Mouse (Mus musculus) thymus, postnatal 36 days (tissue): ENCODE measurements around the gene Gm9745.
"Not testable (repeated sequence)": the region's sequence is repeated elsewhere in the genome, so short reads cannot be mapped to it uniquely, and the experiment has no call there.

Experiments
- DNase-seq, 2 experiments: peaks; one replicate each; pipeline ENCODE4 v3.0.0; 2022; ENCODE audit warnings: mixed read lengths in 2 of 2

The Gm9745 gene

DNA sequence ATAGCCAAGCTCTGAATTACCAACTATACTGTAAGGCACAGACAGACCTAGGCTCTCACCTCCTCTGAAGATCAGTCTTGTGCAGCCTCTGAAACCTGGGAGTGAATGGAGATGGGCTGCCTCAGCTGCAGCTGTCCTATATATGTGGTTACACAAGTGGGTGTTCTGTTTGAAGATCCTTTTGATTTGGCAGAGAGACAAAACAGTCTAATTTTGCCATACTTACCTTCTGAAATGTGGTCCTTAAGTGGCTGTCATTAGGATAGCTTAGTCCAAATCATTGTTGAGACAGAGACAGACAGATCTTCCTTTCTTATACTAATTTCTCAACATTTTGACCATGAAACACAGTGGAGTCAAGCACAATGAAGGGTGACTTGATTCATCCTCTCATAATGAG, at the start of gene Gm9745:
Gene Gm9745 (minus strand): TSS at position 101 of the 400 bp plus-strand sequence.
- DNase-seq: not testable (repeated sequence)

GRCm38 (mm10) chr13:8997221-8997620, 49.2 kb upstream of the Gm9745 start:
- not testable (repeated sequence) for DNase-seq

- DNase-seq: peak; percentile 93 to 96
Measured at GRCm38 (mm10) chr13:8995990-8996786, 48.2 kb upstream of the Gm9745 start, which contains the start of gene Gtpbp4. Gene Gtpbp4, minus strand, starts transcription at chr13:8996083.

- no peak for DNase-seq
Measured at GRCm38 (mm10) chr13:8995159-8995989, 47.3 kb upstream of the Gm9745 start.

GRCm38 (mm10) chr13:8992231-8992630, 44.2 kb upstream of the Gm9745 start:
- DNase-seq: no peak

DNA sequence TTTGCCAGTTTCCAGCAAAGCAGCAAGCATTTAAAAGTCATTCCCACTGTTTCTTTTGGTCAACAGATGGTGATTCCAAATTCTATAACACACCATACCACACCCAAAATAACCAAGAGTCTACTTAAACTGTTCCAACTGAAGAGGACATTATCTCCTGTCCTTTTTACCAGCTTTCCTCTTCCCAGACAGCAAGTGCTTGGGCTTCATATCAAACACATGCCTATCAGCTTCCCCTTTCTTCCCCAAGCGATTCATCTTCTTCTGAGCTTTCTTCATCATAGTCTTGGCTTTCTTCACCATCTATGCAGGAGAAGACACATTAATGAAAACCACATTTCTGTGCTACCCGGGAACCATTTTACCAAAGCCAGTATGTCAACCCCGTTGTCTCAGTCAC, 24.9 kb upstream of the Gm9745 start:
- no peak for DNase-seq

DNA sequence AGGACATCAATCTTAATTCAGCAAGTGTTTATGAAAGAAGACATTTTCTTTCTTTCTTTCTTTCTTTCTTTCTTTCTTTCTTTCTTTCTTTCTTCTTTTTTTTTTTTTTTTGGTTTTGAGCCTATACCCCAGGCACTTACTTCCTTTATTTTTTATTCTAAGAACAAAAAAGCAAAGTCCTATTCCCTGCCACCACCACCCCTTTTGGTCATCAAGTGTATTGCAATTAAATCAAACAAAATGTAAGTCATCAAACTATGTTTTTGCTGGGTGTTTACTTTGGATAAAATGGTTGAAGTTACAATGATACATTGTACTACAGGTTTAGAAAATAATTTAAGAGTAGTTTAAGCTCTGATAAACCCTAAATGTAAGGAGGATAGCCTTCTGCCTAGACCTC, 24.3 kb upstream of the Gm9745 start:
- no peak for DNase-seq

GRCm38 (mm10) chr13:8967742-8968141, 19.7 kb upstream of the Gm9745 start:
- no peak for DNase-seq

- DNase-seq: no peak
Measured at GRCm38 (mm10) chr13:8965224-8965623, 17.2 kb upstream of the Gm9745 start.

- DNase-seq: not testable (repeated sequence)
Measured at GRCm38 (mm10) chr13:8962266-8962665, 14.2 kb upstream of the Gm9745 start.

GRCm38 (mm10) chr13:8961128-8961888, 13.3 kb upstream of the Gm9745 start:
- DNase-seq: not testable (repeated sequence)

- not testable (repeated sequence) for DNase-seq
Measured at GRCm38 (mm10) chr13:8959554-8959953, 11.5 kb upstream of the Gm9745 start.

DNA sequence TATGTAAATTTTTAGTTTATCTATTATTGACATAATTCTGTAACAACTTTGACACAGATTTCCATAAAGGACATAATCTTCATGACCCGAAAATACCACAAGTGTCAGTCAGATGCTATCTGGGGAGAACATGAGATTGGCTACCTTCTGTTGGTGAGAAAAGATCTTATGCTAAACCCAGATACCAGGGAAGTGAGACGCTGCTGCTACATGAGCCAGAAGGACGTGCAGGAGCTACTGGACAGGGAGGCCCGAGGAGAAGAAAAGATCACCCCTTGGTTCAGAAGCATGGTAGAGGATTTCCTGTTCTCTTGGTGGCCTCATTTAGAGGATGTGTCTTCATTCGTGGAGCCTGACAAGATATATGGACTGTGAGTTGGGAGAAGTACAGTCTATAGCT, 11.0 kb upstream of the Gm9745 start:
- DNase-seq: not testable (repeated sequence)

- not testable (repeated sequence) for DNase-seq
Measured at GRCm38 (mm10) chr13:8956873-8957272, 8.8 kb upstream of the Gm9745 start.

DNA sequence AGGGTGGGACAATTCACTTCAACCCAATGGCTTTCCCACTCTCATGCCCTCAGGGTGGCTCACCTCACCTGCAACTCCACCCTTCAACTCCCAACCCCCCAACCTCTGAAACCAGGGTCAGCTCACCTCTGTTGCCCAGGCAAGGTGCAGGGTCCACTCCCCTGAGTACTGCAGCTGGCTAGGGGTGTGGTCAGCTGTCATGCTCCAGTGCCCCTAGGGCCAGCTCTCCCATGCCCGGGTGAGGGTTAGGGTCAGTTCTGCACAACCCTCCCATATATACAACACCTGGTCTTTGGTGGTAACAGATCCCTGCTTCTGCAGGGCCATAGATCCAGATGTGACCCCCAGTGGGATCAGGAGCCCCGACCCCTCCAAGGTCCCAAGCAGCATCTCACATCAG, 7.1 kb upstream of the Gm9745 start:
- DNase-seq: not testable (repeated sequence)

GRCm38 (mm10) chr13:8952563-8952962, 4.5 kb upstream of the Gm9745 start, which contains the start of gene Idi2:
Gene Idi2, plus strand, starts transcription at chr13:8952863.
- not testable (repeated sequence) for DNase-seq

DNA sequence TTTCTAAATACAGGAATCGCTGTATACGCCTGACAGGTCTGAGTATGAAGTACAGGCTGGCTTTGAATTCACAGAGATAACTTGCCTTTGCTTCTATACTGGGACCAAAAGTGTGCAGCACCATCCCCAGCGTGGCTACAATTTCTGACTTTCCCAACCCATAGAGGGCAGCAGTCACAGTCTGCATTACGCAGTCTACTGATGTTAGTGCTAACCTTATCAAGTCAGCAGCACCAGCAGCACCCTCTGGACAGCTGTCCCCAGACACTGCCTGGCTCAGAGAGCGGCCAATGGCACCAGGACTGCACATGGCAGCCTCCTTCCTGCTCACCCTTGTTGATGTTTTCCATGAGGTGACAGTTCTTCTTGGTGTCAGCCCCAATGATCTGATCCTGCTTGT, 4.2 kb downstream of the Gm9745 start:
- DNase-seq: not testable (repeated sequence)

DNA sequence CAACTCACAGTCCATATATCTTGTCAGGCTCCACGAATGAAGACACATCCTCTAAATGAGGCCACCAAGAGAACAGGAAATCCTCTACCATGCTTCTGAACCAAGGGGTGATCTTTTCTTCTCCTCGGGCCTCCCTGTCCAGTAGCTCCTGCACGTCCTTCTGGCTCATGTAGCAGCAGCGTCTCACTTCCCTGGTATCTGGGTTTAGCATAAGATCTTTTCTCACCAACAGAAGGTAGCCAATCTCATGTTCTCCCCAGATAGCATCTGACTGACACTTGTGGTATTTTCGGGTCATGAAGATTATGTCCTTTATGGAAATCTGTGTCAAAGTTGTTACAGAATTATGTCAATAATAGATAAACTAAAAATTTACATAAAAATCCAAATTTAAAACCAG, 6.3 kb downstream of the Gm9745 start:
- not testable (repeated sequence) for DNase-seq

DNA sequence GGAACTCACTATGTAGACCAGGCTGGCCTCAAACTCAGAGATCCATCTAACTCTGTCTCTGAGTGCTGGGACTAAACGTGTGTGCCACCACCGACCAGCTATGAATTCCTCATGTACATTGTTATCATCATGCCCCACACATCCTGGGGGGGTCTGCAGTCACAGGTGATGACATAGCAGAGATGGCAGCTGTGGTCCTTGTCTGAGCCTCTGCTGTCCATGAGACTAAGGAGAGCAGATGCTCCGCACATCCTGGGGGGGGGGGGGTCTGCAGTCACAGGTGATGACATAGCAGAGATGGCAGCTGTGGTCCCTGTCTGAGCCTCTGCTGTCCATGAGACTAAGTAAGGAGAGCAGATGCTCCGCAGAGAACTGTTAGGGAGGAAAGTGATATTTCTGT, 6.9 kb downstream of the Gm9745 start:
- not testable (repeated sequence) for DNase-seq

GRCm38 (mm10) chr13:8937611-8938140, 10.4 kb downstream of the Gm9745 start:
- not testable (repeated sequence) for DNase-seq

- no peak for DNase-seq
Measured at GRCm38 (mm10) chr13:8933499-8933898, 14.5 kb downstream of the Gm9745 start.

DNA sequence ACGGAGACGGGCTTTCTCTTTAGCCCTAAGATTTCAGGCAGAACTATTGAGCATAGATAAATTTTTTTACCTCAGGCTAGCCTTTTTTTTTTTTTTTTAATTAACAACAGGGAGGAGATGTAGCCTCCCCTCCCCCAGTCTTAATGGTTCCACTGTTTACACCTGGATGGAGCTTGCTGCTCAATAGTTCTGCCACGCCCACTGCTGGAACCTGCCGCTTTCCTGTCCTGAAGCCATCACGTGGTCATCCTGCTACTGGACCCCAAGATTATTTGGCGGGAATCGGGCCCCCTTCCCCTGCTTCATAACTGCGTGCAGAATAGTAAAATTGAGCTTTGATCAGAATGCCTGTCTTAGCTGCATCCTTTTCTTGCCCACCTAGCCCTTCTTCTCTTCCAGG, 34.1 kb downstream of the Gm9745 start:
- not testable (repeated sequence) for DNase-seq
